Mouse (Mus musculus) cerebellum, adult 11-12 months (tissue): ENCODE results near the gene Rin2.
"Not testable (repeated sequence)": the region's sequence is repeated elsewhere in the genome, so short reads cannot be mapped to it uniquely, and the experiment has no call there.

Experiments used
- DNase-seq: peaks from one replicate; pipeline ENCODE4 v3.0.0; 2022

Rin2 gene

GRCm38 (mm10) chr2:145866695-145867449, 191.9 kb downstream of the Rin2 start:
- no peak for DNase-seq

- DNase-seq: no peak
Measured at GRCm38 (mm10) chr2:145871308-145871707, 196.3 kb downstream of the Rin2 start.

- DNase-seq: no peak
Measured at GRCm38 (mm10) chr2:145872099-145872498, 197.1 kb downstream of the Rin2 start.

- DNase-seq: no peak
Measured at GRCm38 (mm10) chr2:145873953-145874352, 198.9 kb downstream of the Rin2 start.

- no peak for DNase-seq
Measured at GRCm38 (mm10) chr2:145874879-145875482, 200.0 kb downstream of the Rin2 start.

- no peak for DNase-seq
Measured at GRCm38 (mm10) chr2:145877191-145877590, 202.2 kb downstream of the Rin2 start.

GRCm38 (mm10) chr2:145880887-145881747, 206.1 kb downstream of the Rin2 start:
- peak; percentile 58 for DNase-seq

GRCm38 (mm10) chr2:145881932-145882331, 206.9 kb downstream of the Rin2 start:
- DNase-seq: no peak

GRCm38 (mm10) chr2:145882398-145882797, 207.4 kb downstream of the Rin2 start:
- DNase-seq: no peak

- no peak for DNase-seq
Measured at GRCm38 (mm10) chr2:145884036-145884912, 209.3 kb downstream of the Rin2 start.

GRCm38 (mm10) chr2:145884913-145885785, 210.1 kb downstream of the Rin2 start:
- no peak for DNase-seq

- DNase-seq: no peak
Measured at GRCm38 (mm10) chr2:145887937-145888765, 213.1 kb downstream of the Rin2 start.

- no peak for DNase-seq
Measured at GRCm38 (mm10) chr2:145888766-145889480, 213.9 kb downstream of the Rin2 start.

GRCm38 (mm10) chr2:145890571-145890970, 215.6 kb downstream of the Rin2 start:
- no peak for DNase-seq

GRCm38 (mm10) chr2:145893756-145894155, 218.7 kb downstream of the Rin2 start:
- no peak for DNase-seq

GRCm38 (mm10) chr2:145898106-145898505, 223.1 kb downstream of the Rin2 start:
- peak; percentile 78 for DNase-seq

GRCm38 (mm10) chr2:145900318-145900717, 225.3 kb downstream of the Rin2 start:
- not testable (repeated sequence) for DNase-seq

GRCm38 (mm10) chr2:145901861-145902260, 226.8 kb downstream of the Rin2 start, which contains the start of gene Naa20:
TSS of gene Naa20 (plus strand) at chr2:145902099.
- DNase-seq: peak; percentile 56

- DNase-seq: peak; percentile 90
Measured at GRCm38 (mm10) chr2:145903061-145903901, 228.3 kb downstream of the Rin2 start.
